Mouse (Mus musculus) bone marrow macrophage, adult 2 months (primary cell): ENCODE measurements at regions not wholly inside any gene's neighbourhood (a gene's known extent, or its start where the extent isn't known, plus 50 kb on each side); places are given as distances from the start of the nearest gene placed in this dataset.

Experiments used
- CTCF ChIP-seq: IDR thresholded peaks from 2 replicates; pipeline ENCODE4 v1.5.1; 2012; ENCODE audit warnings: low read depth, mild to moderate bottlenecking, low read length, moderate library complexity
- POLR2A ChIP-seq: IDR thresholded peaks from 2 replicates; pipeline ENCODE4 v1.6.1; 2012; ENCODE audit warnings: mild to moderate bottlenecking, low read depth, low read length, borderline replicate concordance

DNA sequence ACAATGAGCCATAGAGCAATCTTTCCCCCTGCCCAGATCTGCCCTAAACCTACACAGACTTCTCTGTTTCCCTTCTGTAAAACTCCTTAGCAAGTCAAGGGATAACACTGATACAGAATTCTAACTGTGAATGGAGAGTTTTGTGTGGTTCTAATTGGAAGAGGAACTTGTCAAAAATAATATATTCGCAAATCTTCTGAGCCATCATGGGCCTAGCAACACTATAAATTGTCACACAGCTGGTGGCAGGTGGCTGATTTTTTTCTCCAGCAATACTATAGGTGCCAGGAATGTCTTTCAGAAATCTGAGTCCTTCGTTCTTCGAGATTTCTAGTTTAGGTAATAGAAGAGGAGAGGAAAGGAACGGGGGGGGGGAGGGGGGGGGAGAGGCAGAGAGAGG, 460.5 kb upstream of the Cntn3 start:
- no peak for TF ChIP-seq CTCF
- TF ChIP-seq POLR2A, result no peak
